ENCODE assay signal across 9 mouse cellular contexts in genomic region chr13:113734134-113734794, GRCm38 (mm10).
A peak's percentile ranks its signal among the peaks of the same experiment; 100 is the strongest.
DNase-seq lines count a peak whose midpoint lies in the region; ATAC-seq and TF ChIP-seq lines count a peak whose summit lies in the region.
"Had no signal": no experiment of that assay in that cellular context is flagged by ENCODE, and none has a peak within 500 bp of the region (broad histone marks: within the 10 kb centered on the region; RNA-seq: fewer than 3 reads in every experiment).

No protein-coding gene starts in this region.

- WGBS in kidney, embryonic 15.5 days = 27% methylated on average over 5 of the region's 5 CpGs
- WGBS in hindbrain, embryonic 16.5 days = 22% methylated on average over 5 of the region's 5 CpGs
- 17% methylated on average over 5 of the region's 5 CpGs for WGBS in midbrain, embryonic 13.5 days
- 34% methylated on average over 5 of the region's 5 CpGs for WGBS in liver, postnatal 0 days (ENCODE audit: insufficient replicate concordance)

- TF ChIP-seq EP300 in liver, postnatal 0 days (IDR thresholded peaks at IDR 0.05; ENCODE audit: low read depth) = no peak

- H3K4me2 ChIP-seq in kidney, embryonic 15.5 days = no peak overlapping the region
- 0 out of 2 replicates have a peak overlapping the region, but pooled peaks have one; percentile 5 for H3K4me2 ChIP-seq in hindbrain, embryonic 16.5 days (ENCODE audit: low read length)
- peak overlapping the region; percentile 9; the same call in 1 of the 2 replicates for H3K4me2 ChIP-seq in midbrain, embryonic 13.5 days (replicated peaks)
- H3K4me2 ChIP-seq in liver, postnatal 0 days (ENCODE audit: low read depth, low read length) = no peak overlapping the region

- no peak for TF ChIP-seq CTCF in liver, postnatal 0 days (IDR thresholded peaks at IDR 0.05; ENCODE audit: low read depth)

- H3K27me3 ChIP-seq in kidney, embryonic 15.5 days = no peaks in the 10 kb centered on the region
- H3K27me3 ChIP-seq in hindbrain, embryonic 16.5 days (replicated peaks; ENCODE audit: control insufficient read depth, insufficient read depth, low read length) = no peaks in the 10 kb centered on the region
- no peaks in the 10 kb centered on the region for H3K27me3 ChIP-seq in midbrain, embryonic 13.5 days
- H3K27me3 ChIP-seq in liver, postnatal 0 days (ENCODE audit: insufficient read depth, low read length) = no peaks in the 10 kb centered on the region

- no peaks in the 10 kb centered on the region for H3K9me3 ChIP-seq in kidney, embryonic 15.5 days (replicated peaks)
- H3K9me3 ChIP-seq in hindbrain, embryonic 16.5 days (ENCODE audit: control insufficient read depth, low read length) = no peaks in the 10 kb centered on the region
- H3K9me3 ChIP-seq in midbrain, embryonic 13.5 days = no peaks in the 10 kb centered on the region
- H3K9me3 ChIP-seq in liver, postnatal 0 days (ENCODE audit: low read length) = no peaks in the 10 kb centered on the region

- H3K36me3 ChIP-seq in kidney, embryonic 15.5 days = no peaks in the 10 kb centered on the region
- H3K36me3 ChIP-seq in hindbrain, embryonic 16.5 days (ENCODE audit: control insufficient read depth, insufficient read depth, low read length) = no peaks in the 10 kb centered on the region
- no peaks in the 10 kb centered on the region for H3K36me3 ChIP-seq in midbrain, embryonic 13.5 days
- no peaks in the 10 kb centered on the region for H3K36me3 ChIP-seq in liver, postnatal 0 days (replicated peaks; ENCODE audit: insufficient read depth, low read length)

- H3K4me3 ChIP-seq in kidney, embryonic 15.5 days (replicated peaks) = no peak overlapping the region
- no peak overlapping the region for H3K4me3 ChIP-seq in hindbrain, embryonic 16.5 days (ENCODE audit: low read length)
- no peak overlapping the region for H3K4me3 ChIP-seq in midbrain, embryonic 13.5 days (replicated peaks)
- no peak overlapping the region for H3K4me3 ChIP-seq in liver, postnatal 0 days (ENCODE audit: low read depth, low read length)
- H3K4me3 ChIP-seq: myocyte had no signal

- H3K4me1 ChIP-seq in kidney, embryonic 15.5 days = peaks cover 11% of the 10 kb centered on the region
- H3K4me1 ChIP-seq in hindbrain, embryonic 16.5 days (ENCODE audit: control insufficient read depth, insufficient read depth, low read depth, low read length) = peaks cover 9% of the 10 kb centered on the region
- H3K4me1 ChIP-seq in midbrain, embryonic 13.5 days (replicated peaks) = peaks cover 35% of the 10 kb centered on the region
- no peaks in the 10 kb centered on the region for H3K4me1 ChIP-seq in liver, postnatal 0 days (ENCODE audit: insufficient read depth)

- H3K9ac ChIP-seq in kidney, embryonic 15.5 days = no peak overlapping the region
- H3K9ac ChIP-seq in hindbrain, embryonic 16.5 days (ENCODE audit: low read depth, low read length) = no peak overlapping the region; the same call in 1 of the 2 replicates
- peak overlapping the region; percentile 44 for H3K9ac ChIP-seq in midbrain, embryonic 13.5 days (replicated peaks)
- no peak overlapping the region for H3K9ac ChIP-seq in liver, postnatal 0 days (replicated peaks)

- 0 out of 2 replicates have a peak, but pooled peaks have one; percentile 25 for ATAC-seq in kidney, embryonic 15.5 days (replicated peaks; ENCODE audit: low FRiP score)
- ATAC-seq in hindbrain, embryonic 16.5 days = peak; percentile 96
- ATAC-seq in midbrain, embryonic 13.5 days = peak; percentile 96
- ATAC-seq in megakaryocyte-erythroid progenitor cell, adult 5-6 weeks (replicated peaks; ENCODE audit: low FRiP score, low TSS enrichment, poor library complexity, severe bottlenecking) = no peak
- no peak for ATAC-seq in liver, postnatal 0 days

- no peak overlapping the region for H3K27ac ChIP-seq in kidney, embryonic 15.5 days
- H3K27ac ChIP-seq in hindbrain, embryonic 16.5 days (ENCODE audit: low read depth, low read length) = peak overlapping the region; percentile 63
- H3K27ac ChIP-seq in midbrain, embryonic 13.5 days = peak overlapping the region; percentile 88
- no peak overlapping the region for H3K27ac ChIP-seq in liver, postnatal 0 days (ENCODE audit: low read depth)

- no peak for DNase-seq in kidney, adult 8-10 months
- peak; percentile 51 for DNase-seq in embryo, embryonic 9.5 days (ENCODE audit: extremely low spot score)
- DNase-seq in liver, postnatal 0 days = no peak
- no peak for DNase-seq in Muller cell, postnatal 12 days (ENCODE audit: inconsistent ontology term)

Comparison
In these comparisons a context has a peak if more than half of its experiments do, and no peak if none do; other contexts are left out.
1. ATAC-seq: peak in kidney, embryonic 15.5 days (single experiment), hindbrain, embryonic 16.5 days (single experiment) and midbrain, embryonic 13.5 days (single experiment); none in megakaryocyte-erythroid progenitor cell, adult 5-6 weeks (single experiment) and liver, postnatal 0 days (single experiment).
2. H3K27ac ChIP-seq: peak in hindbrain, embryonic 16.5 days (single experiment) and midbrain, embryonic 13.5 days (single experiment); none in kidney, embryonic 15.5 days (single experiment) and liver, postnatal 0 days (single experiment).
3. H3K4me2 ChIP-seq: peak in hindbrain, embryonic 16.5 days (single experiment) and midbrain, embryonic 13.5 days (single experiment); none in kidney, embryonic 15.5 days (single experiment) and liver, postnatal 0 days (single experiment).